7 mouse cellular contexts compared by ENCODE assay signal in the genomic region with DNA sequence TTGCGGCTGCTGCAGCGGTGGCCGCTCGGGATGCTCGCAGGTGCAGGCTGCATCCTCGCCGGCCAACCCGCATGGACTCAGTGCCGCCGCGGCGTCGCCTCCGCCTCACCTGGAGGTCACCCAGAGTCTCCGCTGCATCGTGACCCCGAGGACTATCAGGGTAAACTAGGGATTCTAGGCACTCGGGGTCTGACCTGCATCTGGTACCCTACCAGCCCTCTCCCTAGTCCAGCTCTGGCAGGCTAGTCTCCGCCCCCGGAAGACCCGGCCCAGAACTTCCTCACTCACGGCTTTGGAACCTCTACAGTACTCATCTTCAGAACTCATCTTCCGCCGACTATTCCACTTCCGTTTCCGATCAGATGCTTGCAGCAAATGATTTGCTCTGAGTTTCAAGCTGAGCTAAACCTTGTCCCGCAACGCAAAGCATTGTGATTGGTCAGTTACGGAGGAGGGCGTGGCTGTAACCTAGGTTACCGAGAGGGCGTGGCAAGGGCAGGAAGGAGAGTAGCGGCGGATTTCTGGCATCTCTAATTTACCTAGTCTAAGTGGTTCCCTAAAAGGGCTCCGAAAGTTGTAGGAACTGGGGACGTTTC. TPM values are rescaled to one million over a fixed set of nuclear protein-coding genes. Genes with fewer than 3 reads are reported as not detected.
DNase-seq lines count a peak whose midpoint lies in the region; ATAC-seq lines count a peak whose summit lies in the region.

A gene (minus strand): TSS at position 325 of the 596 bp plus-strand sequence.

- peaks cover 5% of the 10 kb centered on the region; the same call in 1 of the 2 replicates for H3K4me1 ChIP-seq in embryonic facial prominence, embryonic 12.5 days
- 0 out of 2 replicates have a peak, but pooled peaks cover 4% of the 10 kb centered on the region for H3K4me1 ChIP-seq in limb, embryonic 11.5 days (ENCODE audit: control insufficient read depth, insufficient read depth, low read length)
- peaks cover 14% of the 10 kb centered on the region for H3K4me1 ChIP-seq in midbrain, embryonic 14.5 days (ENCODE audit: control insufficient read depth, insufficient read depth, low read length)

- DNase-seq in adrenal gland, postnatal 25 days, result peak; percentile 94
- DNase-seq in heart, adult 11 months, result peak; percentile 100
- DNase-seq in kidney, adult 18-20 months, result peak; percentile 98
- peak; percentile 98 for DNase-seq in limb, embryonic 11.5 days (ENCODE audit: low spot score)
- DNase-seq in midbrain, embryonic 14.5 days, result peak; percentile 97
- peak; percentile 99 to 100 for DNase-seq in spleen, adult 18-20 months

- under 1% methylated on average over 36 of the region's 36 CpGs for WGBS in embryonic facial prominence, embryonic 12.5 days
- under 1% methylated on average over 36 of the region's 36 CpGs for WGBS in limb, embryonic 11.5 days
- under 1% methylated on average over 36 of the region's 36 CpGs for whole genome bisulfite sequencing in midbrain, embryonic 14.5 days

- H3K27me3 ChIP-seq in embryonic facial prominence, embryonic 12.5 days, result no peaks in the 10 kb centered on the region
- H3K27me3 ChIP-seq in limb, embryonic 11.5 days (ENCODE audit: control insufficient read depth, insufficient read depth, low read length), result no peaks in the 10 kb centered on the region
- H3K27me3 ChIP-seq in midbrain, embryonic 14.5 days (ENCODE audit: control insufficient read depth, insufficient read depth, low read length), result no peaks in the 10 kb centered on the region

- H3K9me3 ChIP-seq in embryonic facial prominence, embryonic 12.5 days, result no peaks in the 10 kb centered on the region
- no peaks in the 10 kb centered on the region for H3K9me3 ChIP-seq in limb, embryonic 11.5 days (ENCODE audit: control insufficient read depth, low read length)
- no peaks in the 10 kb centered on the region for H3K9me3 ChIP-seq in midbrain, embryonic 14.5 days (ENCODE audit: control insufficient read depth, low read length)

- H3K4me2 ChIP-seq in embryonic facial prominence, embryonic 12.5 days (replicated peaks), result peak within 1 kb of the TSS; percentile 75
- peak within 1 kb of the TSS; percentile 73 for H3K4me2 ChIP-seq in limb, embryonic 11.5 days (ENCODE audit: low read depth, severe bottlenecking)
- H3K4me2 ChIP-seq in midbrain, embryonic 14.5 days (ENCODE audit: low read length), result peak within 1 kb of the TSS; percentile 86

- peak within 1 kb of the TSS; percentile 63 for H3K9ac ChIP-seq in embryonic facial prominence, embryonic 12.5 days
- peak within 1 kb of the TSS; percentile 41 for H3K9ac ChIP-seq in limb, embryonic 11.5 days (ENCODE audit: low read length)
- peak within 1 kb of the TSS; percentile 67 for H3K9ac ChIP-seq in midbrain, embryonic 14.5 days (replicated peaks; ENCODE audit: low read length)

- H3K4me3 ChIP-seq in embryonic facial prominence, embryonic 12.5 days, result peak within 1 kb of the TSS; percentile 86
- H3K4me3 ChIP-seq in limb, embryonic 11.5 days (ENCODE audit: low read depth, low read length), result peak within 1 kb of the TSS; percentile 48
- H3K4me3 ChIP-seq in midbrain, embryonic 14.5 days (replicated peaks; ENCODE audit: low read depth, low read length), result peak within 1 kb of the TSS; percentile 74

- 0 out of 2 replicates have a peak, but pooled peaks cover 4% of the 10 kb centered on the region for H3K36me3 ChIP-seq in embryonic facial prominence, embryonic 12.5 days
- no peaks in the 10 kb centered on the region for H3K36me3 ChIP-seq in limb, embryonic 11.5 days (ENCODE audit: control insufficient read depth, insufficient read depth, low read length)
- H3K36me3 ChIP-seq in midbrain, embryonic 14.5 days (ENCODE audit: control insufficient read depth, insufficient read depth, low read length), result peaks cover 3% of the 10 kb centered on the region

- peak; percentile 94 for ATAC-seq in embryonic facial prominence, embryonic 12.5 days (ENCODE audit: insufficient number of reproducible peaks, insufficient read depth, low FRiP score, low TSS enrichment)
- ATAC-seq in limb, embryonic 11.5 days (ENCODE audit: insufficient number of reproducible peaks, low FRiP score, low TSS enrichment, low read depth), result peak; percentile 96
- peak; percentile 97 for ATAC-seq in midbrain, embryonic 14.5 days (ENCODE audit: low FRiP score, low TSS enrichment)

- peak within 1 kb of the TSS; percentile 69 for H3K27ac ChIP-seq in embryonic facial prominence, embryonic 12.5 days
- H3K27ac ChIP-seq in limb, embryonic 11.5 days (replicated peaks; ENCODE audit: low read depth, low read length), result no peak within 1 kb of the TSS
- H3K27ac ChIP-seq in midbrain, embryonic 14.5 days (replicated peaks; ENCODE audit: low read depth, low read length), result peak within 1 kb of the TSS; percentile 80

RNA-seq across cellular contexts. Expression of the gene that starts here (rescaled TPM):
- total RNA-seq in adrenal gland, postnatal 25 days (2021), result 36.4 and 42.2 TPM in 2 replicates
- polyA plus RNA-seq in embryonic facial prominence, embryonic 12.5 days (2016; fragmentation: Nextera tagmentation; extraction: Ambion mirVana), result 48.3 and 48.5 TPM in 2 replicates
- 37.7 and 41.7 TPM in 2 replicates for polyA plus RNA-seq in limb, embryonic 11.5 days (2014; fragmentation: Nextera tagmentation; extraction: Ambion mirVana)
- 66.5 and 77.3 TPM in 2 replicates for polyA plus RNA-seq in midbrain, embryonic 14.5 days (2014; fragmentation: Nextera tagmentation; extraction: Ambion mirVana)
